Mouse (Mus musculus) thymus, adult 2 months (tissue): ENCODE results near the gene Abca1.

Source experiments
- CTCF ChIP-seq: fragments of 200-500 bp; IDR thresholded peaks from 2 replicates; pipeline ENCODE4 v1.5.1; 2012; ENCODE audit warnings: mild to moderate bottlenecking, control low read depth, low read length, moderate library complexity, borderline replicate concordance; ENCODE audit not compliant: control insufficient read depth, poor library complexity, insufficient read depth; ENCODE audit errors: extremely low read depth
- POLR2A ChIP-seq: fragments of 200-500 bp; IDR thresholded peaks from 2 replicates; pipeline ENCODE4 v1.6.1; 2012; ENCODE audit warnings: mild to moderate bottlenecking, low read length, control low read depth, moderate library complexity; ENCODE audit not compliant: control insufficient read depth, poor library complexity, insufficient read depth; ENCODE audit errors: extremely low read depth

- TF ChIP-seq CTCF (no peak), POLR2A (no peak)
These were observed 39.5 kb downstream of the Abca1 start for GRCm38 (mm10) chr4:53120038-53120685.
